Mouse (Mus musculus) fibroblast of lung, adult 2 months (primary cell): ENCODE data around the gene S1pr4.

Experiments used
- DNase-seq: peaks from one replicate; pipeline ENCODE4 v3.0.0-alpha.2; 2011; ENCODE audit warnings: low read depth

Gene S1pr4

DNA sequence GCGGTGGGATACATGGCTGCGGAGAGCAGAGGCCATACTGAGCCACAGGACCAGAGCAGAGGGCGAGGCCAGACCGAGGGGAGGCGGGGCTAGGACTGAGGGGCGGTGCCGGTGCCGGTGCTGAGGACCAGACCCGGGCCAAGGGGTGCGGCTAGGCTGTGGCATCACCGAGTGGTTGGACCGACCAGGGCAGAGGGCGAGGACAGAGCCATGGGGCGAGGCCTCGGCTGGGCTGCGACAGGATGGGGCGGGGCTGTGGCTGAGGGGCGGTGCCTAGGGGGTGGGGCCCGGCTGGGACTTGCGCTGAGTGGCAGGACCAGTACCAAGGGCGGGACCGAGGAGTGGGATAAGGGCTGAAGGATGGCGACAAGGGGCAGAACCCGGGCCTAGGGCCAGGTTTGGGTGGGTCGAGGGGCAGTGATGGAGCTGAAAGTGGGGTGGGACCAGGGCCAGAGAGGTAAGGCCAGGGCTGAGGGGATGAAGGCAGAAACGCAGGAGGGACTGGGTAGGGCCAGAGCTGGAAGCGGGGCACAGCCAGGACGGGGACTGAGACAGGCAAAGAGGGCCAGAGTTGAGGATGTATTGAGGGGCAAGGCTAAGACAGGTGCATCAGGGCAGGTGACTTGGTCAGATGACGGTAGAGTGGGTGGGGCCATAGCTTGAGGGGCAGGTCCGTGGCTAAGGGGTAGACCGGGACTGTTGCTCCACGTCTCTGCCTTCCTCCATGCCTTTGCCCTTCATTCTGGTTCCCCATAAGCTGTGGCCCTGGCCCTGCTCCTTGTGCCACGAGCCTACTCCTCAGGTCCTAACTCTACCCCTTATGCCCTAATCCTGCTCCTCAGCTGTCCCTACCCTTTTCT lies 35.3 kb downstream of the S1pr4 start:
- no peak for DNase-seq

DNA sequence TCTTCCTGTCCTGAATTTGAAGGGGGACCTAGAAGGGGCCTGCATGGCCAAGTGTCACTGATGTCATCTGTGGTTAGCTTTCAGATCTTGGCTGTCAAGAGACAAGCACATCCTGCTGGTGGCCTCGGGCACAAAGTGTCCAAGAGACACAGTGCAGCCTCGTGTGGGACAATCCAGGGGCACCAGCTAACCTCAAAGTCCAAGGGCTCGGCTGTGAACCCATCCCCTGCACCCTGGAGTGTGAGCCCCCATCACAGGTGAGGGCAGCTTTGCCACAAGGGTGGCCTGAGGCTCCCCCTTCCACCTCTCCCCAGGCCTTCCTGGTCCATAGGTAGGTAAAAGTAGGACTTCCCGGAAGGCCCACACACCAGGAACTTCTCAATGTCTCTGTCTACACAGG lies 36.4 kb downstream of the S1pr4 start:
- DNase-seq, result no peak

DNA sequence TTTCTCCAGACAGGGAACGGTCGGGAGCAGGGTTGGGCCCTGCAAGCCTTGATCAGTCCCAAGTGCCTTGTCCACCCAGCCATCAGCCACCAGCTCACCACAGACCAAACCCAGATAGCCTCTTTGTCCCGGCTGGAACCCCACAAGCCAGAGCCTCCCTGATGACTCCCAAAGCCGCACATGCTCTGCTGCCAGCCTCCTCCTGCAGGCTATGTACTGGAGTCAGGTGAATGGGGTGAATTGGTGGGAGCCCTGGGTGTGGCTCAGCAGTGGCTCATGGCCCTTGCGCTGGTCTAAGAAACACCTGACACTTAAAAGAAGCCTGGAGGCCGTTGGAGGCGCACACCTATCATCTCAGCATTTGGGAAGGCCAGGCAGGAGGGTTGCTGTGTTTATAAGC lies 37.0 kb downstream of the S1pr4 start:
- no peak for DNase-seq

DNA sequence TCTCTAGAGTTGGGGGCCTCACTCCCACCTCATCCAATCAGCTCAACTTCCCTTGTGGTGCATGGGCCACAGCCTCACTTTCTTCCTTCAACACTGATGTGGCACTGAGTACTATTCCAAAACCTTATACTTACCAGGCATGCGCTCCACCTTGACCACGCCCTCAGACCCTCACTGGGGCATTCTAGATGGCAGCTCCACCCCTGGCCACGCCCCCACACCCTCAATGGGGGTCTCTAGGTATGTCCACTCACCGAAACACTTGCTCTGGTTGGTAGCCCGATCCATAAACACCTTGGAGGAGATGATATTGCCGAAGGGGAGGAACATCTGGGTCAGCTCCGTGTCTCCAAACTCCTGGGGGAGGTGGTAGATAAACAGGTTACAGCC lies 37.5 kb downstream of the S1pr4 start:
- no peak for DNase-seq

DNA sequence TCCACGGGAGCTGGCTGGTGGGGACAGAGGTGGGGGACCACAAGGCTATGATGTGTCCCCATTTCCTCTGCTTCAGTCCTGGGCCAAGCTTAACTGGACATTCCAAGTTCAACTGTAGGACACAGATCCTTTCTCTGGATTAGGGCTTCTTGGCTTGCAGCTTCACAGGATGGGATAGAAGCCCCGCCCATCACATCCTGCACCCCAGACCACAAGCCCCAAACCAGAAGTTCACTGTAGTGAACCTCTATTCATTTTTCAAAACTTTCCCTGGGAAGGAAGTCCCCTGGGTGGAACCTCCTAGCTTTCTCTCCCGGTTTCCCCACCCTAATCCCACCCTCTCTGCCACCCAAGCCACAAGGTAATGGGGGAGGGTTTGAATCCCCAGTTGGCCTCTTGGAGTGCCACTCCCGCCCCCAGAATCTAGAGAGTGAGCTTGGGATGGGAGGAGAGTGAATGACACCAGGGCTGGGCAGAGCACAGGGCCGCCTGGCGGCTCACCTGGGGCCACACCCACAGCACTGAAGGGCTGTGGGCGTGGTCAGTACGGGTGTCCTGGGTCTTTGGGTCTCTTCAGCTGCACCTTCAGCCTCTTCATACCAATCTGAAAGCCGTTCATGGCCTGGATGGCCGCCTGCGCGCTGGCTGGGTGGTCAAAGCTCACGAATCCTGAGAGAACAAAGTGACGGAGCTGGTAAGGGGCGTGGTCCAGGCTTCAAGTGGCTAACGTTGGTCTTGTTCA lies 38.1 kb downstream of the S1pr4 start:
- no peak for DNase-seq

DNA sequence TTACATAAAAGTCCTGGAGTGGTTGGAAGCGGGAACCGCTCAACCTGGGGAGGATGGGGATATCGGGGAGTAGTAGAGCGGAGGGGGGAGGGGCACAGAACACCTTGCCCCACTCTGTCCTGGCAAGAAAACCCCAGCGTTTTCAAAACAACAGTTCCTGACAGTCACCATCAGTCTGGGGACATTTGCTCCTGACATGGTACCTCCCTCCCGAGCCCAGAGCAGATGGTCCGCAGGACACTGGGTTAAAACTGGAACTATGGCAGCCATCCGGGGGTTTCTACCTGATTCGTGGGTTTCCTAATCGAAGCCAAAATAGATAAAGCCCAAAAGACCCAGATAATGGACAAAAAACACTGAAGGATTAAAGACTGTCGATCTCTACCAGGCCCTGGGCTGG lies 39.0 kb downstream of the S1pr4 start:
- DNase-seq, result no peak

DNA sequence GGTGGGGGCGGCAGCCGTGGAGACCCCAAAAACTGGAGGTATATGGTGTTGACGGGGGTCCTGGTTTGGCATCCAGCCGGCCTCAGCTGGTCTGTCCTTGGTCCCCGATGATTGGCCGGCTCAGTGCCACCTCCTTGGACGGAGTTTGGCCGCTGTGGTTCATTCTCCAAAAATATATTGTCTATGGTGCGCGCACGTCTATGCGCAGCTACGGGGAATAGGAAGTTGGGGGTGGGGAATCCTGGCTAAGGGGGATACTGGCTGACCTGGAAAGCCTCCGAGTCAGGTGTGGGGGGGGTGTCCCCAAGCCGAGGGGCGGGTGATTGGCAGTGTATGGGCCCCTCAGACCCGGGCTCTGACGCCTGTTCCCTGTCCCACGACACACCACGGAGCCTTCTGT lies 39.5 kb downstream of the S1pr4 start:
- no peak for DNase-seq

DNA sequence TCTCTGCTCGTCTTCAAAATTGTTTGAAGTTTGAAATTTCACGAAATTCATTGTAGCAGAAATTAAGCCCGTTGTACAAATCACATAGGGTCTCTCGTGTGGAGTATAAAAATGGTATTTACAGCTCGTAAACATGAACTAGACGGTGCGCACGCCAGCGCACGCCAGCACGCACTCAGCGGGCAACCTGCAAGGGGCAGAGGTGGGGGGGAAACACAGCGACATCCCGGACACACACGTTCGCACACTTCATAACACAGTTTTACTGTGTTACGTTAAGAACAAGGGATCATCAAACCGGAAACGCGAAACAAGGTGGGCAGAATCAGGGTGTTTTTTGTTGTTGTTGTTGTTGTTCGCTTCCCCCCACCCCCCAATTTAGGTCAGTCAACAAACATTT lies 40.5 kb downstream of the S1pr4 start:
- DNase-seq, result no peak

DNA sequence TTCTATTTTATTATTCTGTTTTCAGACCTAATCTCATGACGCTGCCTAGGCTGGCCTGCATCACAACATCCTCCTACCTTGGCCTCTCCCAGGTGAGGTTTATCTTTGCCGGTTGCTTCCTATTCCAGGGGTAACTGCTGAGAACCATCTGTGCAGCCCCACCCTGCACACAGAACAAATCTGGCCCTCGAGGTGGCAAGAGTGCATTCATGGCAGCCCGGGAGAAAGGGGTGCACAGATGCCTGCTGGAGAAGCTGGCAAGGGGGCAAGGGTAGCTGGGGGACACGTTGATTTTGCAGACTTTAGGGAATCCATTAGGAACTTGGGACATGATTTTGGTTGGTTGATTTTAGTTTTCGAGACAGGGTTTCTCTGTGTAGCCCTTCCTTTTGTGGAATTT lies 41.7 kb downstream of the S1pr4 start:
- no peak for DNase-seq

DNA sequence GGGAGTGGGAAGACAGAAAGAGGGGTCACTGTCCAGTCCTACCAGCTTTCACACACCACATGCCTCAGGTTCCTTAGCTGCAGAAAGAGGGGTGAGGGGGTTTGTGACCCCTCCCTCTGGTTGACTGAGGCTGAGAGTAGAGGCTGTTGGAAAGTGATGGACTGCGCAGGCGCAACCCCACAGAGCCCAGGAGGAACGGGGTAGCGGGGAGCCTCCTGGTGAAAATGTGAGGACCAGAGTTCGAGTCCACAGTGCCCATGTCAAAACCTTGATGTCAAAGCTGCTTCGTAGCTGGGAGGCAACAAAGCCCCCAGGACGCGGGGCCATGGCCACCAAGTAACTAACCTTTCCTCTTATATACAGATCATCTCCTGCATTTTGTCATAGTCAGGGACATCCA lies 42.3 kb downstream of the S1pr4 start:
- no peak for DNase-seq

DNA sequence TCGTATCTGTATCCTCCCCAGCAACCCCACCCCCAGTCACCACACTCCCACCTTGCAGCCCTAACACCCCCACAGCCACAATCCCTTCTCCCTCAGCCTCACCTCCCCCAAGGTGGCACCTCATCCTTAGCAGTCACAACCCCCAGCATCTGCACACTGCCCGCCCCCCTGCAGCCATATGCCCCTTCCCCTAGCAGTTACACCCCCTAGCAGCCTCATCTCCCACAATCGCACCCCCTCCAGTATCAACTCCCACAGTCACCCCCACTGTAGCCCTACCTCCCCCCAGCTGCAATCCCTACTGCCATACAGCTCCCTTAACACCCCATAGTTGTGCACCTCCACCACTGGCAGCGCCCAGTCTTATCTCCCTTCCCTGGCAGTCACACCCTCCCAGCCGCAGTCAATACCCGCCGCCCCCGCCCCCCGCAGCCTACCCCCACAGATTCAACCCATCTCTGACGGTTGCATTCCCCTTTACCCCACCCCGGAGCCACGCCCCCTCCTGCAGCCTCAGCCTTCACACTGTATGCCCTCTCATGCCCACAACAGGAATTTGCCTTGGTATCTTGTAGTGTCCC lies 42.9 kb downstream of the S1pr4 start:
- DNase-seq, result no peak

DNA sequence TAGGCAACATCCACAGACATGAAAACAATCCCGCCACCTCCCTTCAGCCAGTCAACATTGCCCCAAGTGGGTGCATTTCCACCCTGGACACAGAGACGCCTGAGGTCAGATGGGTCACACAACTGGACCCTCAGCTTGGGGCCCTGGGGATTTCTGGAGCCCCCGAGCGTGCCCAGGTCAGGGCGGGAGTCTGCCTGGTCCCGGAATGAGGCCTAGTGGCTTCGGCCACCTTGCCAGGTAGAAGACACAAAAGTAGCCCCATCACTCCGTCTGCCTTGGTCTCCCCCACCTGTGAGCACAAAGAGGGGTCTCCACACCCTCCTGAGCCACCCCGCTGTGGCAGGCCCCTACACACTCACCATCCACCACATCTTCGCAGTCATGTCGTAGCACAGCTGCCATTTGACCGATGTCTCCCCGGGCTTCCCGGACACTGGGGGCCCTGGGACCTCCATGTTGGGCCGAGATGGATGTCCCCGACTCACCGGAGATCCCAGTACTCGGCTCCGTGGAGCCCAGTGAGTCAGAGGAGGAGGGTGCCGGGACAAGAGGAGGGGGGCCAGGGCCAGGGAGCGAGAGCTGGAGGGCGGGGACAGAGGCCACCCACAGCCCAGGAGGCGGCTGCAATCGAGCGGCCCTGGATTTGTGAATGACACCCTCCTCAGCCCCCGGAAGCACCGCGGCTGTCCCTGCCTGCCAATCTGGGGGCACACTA lies 44.6 kb downstream of the S1pr4 start, which contains the start of gene Nfic:
Gene Nfic (minus strand): TSS at position 455 of the 715 bp plus-strand sequence.
- DNase-seq, result no peak

DNA sequence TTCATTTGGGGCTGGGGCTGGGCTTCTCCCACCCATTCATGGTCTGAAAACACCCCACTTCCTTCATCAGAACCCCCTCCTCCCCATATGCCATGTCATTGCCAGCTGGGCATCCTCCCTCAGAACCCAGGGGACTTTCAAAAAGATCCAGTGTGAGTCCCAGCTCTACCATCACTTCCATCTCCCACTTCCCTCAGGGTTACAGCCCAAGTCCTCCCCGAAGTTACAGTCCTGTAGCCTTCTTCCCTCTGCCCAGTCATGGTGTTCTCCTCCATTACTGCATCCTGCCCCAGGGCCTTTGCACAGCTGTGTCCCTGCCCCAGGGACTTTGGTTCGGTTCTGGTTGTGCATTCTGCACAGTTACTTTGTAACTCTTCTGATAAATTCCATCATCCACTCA lies 45.8 kb downstream of the S1pr4 start:
- no peak for DNase-seq

DNA sequence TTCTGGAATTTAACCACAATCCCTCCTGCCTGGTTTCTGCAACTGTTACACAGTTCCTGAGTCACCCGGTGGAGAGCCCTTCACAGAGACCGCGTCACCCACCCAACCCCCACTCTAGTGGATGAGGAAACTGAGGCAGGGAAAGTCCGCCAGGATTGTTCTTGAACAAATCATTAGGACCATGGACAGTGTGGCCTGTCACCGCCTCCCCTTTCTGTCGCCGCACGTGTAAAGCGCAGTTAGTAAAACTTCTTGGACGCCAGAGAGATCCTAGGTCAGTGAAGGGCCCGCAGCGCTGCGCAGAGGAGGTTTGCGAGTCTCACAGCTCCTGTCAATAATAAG lies 47.0 kb downstream of the S1pr4 start:
- DNase-seq, result no peak

DNA sequence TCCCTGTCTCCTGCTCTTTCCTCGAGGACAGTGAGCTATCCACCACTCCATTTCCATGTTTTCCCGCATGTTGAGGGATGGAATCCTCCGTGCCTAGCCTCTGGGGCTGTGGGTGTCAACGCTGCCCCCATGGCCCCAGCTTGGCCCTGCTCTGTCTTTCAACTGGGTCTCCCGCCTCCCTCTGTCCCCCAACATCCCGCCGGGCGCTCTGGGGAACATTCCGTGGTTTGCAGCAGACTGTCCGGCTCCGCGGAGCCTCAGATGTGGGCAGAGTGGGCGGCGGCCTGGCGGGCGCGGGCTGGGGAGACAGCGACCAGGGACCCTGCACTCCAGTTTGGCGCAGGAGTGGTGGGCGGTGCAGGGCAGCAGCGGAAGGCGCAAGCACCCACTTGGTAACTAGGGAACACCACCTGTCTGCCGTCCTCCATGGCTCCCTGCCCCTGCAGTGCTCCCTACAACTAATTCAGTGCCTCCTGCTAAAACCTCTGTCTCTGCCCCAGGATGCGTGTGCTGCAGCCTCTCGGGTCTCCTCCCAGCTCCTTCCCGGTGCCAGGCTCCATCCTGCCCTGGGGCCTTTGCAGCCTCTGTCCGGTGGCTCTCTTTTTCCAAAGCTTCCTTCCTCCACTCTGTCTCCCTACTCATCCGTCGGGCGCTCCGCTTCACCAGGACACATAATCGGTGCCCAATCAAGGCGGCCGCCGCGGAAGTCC lies 47.5 kb downstream of the S1pr4 start:
- no peak for DNase-seq

DNA sequence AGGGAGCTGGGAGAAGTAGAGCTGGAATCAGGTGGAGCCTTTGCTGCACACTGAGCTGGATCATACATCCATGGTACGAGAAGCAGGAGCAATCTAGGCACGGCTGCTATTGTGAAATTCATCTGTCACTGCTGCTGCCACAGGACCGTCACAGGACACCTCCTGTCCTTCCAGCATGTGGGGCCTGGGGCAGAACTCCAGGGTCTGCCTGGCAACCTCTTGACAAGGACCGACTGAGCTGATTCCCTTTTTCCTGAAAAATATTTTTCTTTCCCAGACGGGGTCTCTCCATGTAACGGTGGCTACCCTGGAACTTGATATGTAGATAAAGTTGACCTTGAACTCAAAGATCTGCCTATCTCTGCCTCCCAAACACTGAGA lies 48.6 kb downstream of the S1pr4 start:
- no peak for DNase-seq

DNA sequence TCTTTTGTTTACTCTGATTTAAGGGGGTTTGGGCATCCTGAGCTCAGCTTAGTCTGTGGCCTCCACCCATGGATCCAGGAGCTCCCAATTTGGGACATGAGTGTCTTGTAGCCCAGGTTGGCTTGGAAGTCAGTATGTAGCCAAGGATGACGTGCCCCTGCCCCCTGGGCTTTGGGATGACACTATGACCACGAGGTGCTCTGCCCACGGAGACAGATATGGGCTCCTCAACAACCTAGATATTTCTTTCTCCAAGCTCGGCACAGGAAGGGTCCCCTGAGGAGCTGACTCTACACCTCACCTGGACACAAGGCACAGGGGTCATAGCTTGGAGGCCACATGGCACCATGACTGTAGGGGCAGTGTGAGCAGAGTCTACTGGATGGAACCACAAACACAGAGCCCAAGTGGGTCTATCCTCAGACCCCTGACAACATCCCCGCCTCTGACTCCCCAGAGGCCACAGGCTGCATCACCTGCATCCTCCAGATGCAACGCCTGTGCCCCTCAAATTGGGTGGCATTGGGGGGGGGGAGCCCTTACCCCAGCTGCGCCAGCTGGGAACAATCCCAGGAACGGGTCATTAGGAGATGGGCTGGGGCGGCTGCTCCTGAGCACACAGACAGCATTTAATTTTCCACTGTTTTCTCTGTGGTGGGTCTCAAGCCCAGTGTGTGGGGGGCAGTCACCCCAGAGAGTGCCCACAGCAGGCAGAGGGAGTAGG lies 49.1 kb downstream of the S1pr4 start:
- no peak for DNase-seq

DNA sequence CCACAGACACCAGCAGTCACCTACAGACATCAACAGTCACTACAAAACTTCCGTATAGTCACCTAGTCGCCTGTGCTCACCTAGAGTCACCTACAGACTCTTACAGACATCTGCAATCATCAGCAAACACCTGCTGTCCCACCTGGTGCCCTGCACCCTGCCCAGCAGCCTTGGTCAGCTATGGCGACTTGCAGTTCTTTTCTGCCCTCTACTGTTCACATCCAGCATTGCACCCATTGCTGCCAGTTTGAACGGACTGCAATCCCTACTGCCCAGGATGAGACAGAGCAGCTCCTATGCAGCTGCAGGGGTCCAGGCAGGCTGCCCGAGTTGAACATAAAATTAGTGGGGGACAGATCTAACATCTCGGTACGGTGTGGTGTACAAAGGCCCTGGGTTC lies 49.8 kb downstream of the S1pr4 start:
- no peak for DNase-seq
